Mouse (Mus musculus): Measurements from ENCODE around the gene Atp2b2.

GRCm38 (mm10) chr6:113811462-113811861 is 231.0 kb downstream of the Atp2b2 start:
- TF ChIP-seq ZNF384 (IDR thresholded peaks at IDR 0.05; ENCODE audit: low read depth, low read length): no peak
- no peak for TF ChIP-seq ZC3H11A (IDR thresholded peaks at IDR 0.05; ENCODE audit: borderline replicate concordance, low read depth, low read length)
- no peak for TF ChIP-seq HCFC1 (IDR thresholded peaks at IDR 0.05; ENCODE audit: borderline replicate concordance, insufficient read depth, low read length)
